Mouse (Mus musculus): Measurements from ENCODE around the gene Tmem191c. TPM values are rescaled to one million over a fixed set of nuclear protein-coding genes. Genes with fewer than 3 reads are reported as not detected.

Gene Tmem191c
- polyA plus RNA-seq, 1 experiment from 2014 or later: 112 TPM

GRCm38 (mm10) chr16:17269872-17270271 lies 6.0 kb upstream of the Tmem191c start:
- ATAC-seq (ENCODE audit: low FRiP score): no peak
- WGBS: 91% methylated on average over 5 of the region's 5 CpGs
- no peaks in the 10 kb centered on the region for H3K36me3 ChIP-seq
- H3K9me3 ChIP-seq (replicated peaks): no peaks in the 10 kb centered on the region
- no peak overlapping the region for H3K9ac ChIP-seq (replicated peaks)
- H3K4me1 ChIP-seq: no peaks in the 10 kb centered on the region
- no peak overlapping the region for H3K4me3 ChIP-seq (replicated peaks)
- H3K27me3 ChIP-seq (replicated peaks): no peaks in the 10 kb centered on the region
- no peak overlapping the region for H3K4me2 ChIP-seq
- no peak overlapping the region for H3K27ac ChIP-seq (replicated peaks)

GRCm38 (mm10) chr16:17271124-17271523 lies 4.8 kb upstream of the Tmem191c start:
- no peak overlapping the region for H3K4me2 ChIP-seq
- no peaks in the 10 kb centered on the region for H3K36me3 ChIP-seq
- no peak for ATAC-seq (ENCODE audit: low FRiP score)
- H3K4me1 ChIP-seq: no peaks in the 10 kb centered on the region
- H3K27ac ChIP-seq (replicated peaks): no peak overlapping the region
- no peaks in the 10 kb centered on the region for H3K27me3 ChIP-seq (replicated peaks)
- H3K9ac ChIP-seq (replicated peaks): no peak overlapping the region
- H3K9me3 ChIP-seq (replicated peaks): no peaks in the 10 kb centered on the region
- WGBS: 78% methylated on average over 4 of the region's 4 CpGs
- H3K4me3 ChIP-seq (replicated peaks): no peak overlapping the region

GRCm38 (mm10) chr16:17271856-17272255 lies 4.0 kb upstream of the Tmem191c start:
- peaks cover 6% of the 10 kb centered on the region for H3K4me1 ChIP-seq
- no peaks in the 10 kb centered on the region for H3K9me3 ChIP-seq (replicated peaks)
- no peak overlapping the region for H3K9ac ChIP-seq (replicated peaks)
- no peak for ATAC-seq (ENCODE audit: low FRiP score)
- no peak overlapping the region for H3K27ac ChIP-seq (replicated peaks)
- H3K27me3 ChIP-seq (replicated peaks): no peaks in the 10 kb centered on the region
- WGBS: 80% methylated on average over 6 of the region's 6 CpGs
- H3K4me3 ChIP-seq (replicated peaks): no peak overlapping the region
- no peak overlapping the region for H3K4me2 ChIP-seq
- no peaks in the 10 kb centered on the region for H3K36me3 ChIP-seq

GRCm38 (mm10) chr16:17276164-17277151 lies 581 bp downstream of the Tmem191c start:
- peak; percentile 89 for ATAC-seq (ENCODE audit: low FRiP score)
- H3K27ac ChIP-seq (replicated peaks): peak overlapping the region; percentile 92
- H3K36me3 ChIP-seq: peaks cover 28% of the 10 kb centered on the region
- peak overlapping the region; percentile 92 for H3K4me2 ChIP-seq
- peak overlapping the region; percentile 59 for H3K4me3 ChIP-seq (replicated peaks)
- H3K27me3 ChIP-seq (replicated peaks): peaks cover 25% of the 10 kb centered on the region
- peak overlapping the region; percentile 70 for H3K9ac ChIP-seq (replicated peaks)
- no peaks in the 10 kb centered on the region for H3K9me3 ChIP-seq (replicated peaks)
- peaks cover 27% of the 10 kb centered on the region for H3K4me1 ChIP-seq
- under 1% methylated on average over 58 of the region's 62 CpGs for WGBS

DNA sequence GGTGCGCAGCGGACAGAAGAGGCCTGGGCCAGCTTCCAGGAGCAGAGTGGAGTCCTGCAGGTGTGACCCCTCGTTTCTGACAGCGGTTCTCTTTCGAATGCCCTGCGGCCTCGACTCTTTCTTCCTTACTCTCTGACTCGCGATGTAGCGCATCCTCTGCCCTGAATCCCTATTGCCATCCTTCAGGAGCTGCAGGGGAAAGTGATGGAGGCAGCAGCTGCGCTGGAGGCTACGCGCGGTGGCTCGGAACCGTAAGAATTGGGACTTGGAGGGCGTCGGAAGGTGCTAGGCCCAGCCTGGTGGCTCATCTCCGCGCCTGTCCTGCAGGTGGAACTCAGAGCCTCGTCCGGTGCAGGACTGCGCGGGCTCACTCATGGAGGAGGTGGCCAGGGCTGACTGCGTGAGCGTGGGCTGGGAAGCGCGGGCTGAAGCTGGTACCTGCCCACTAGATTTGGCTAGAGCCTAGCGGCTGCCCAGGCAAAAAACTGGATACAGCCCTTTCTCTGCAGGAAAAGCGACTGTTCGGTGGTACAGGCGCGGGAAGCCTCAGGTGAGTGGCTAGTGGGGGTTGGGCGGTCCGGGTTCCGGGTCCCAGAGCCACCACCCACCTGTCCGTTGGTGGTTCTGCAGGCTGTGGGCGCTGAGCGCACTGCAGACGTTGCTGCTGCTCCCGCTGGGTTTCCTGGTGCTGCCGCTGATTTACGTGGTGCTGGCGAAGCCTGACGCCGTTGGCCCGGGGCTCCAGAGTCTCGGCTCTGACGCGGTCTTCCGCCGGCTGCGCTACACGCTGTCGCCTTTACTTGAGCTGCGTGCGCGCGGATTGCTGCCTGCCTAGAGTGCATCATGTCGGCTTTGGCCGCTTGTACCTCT lies 1.7 kb downstream of the Tmem191c start:
- peak overlapping the region; percentile 70 for H3K9ac ChIP-seq (replicated peaks)
- H3K27ac ChIP-seq (replicated peaks): peak overlapping the region; percentile 48
- H3K4me1 ChIP-seq: peaks cover 27% of the 10 kb centered on the region
- peak overlapping the region; percentile 92 for H3K4me2 ChIP-seq
- ATAC-seq (ENCODE audit: low FRiP score): peak; percentile 25
- WGBS: 4% methylated on average over 61 of the region's 61 CpGs
- peaks cover 40% of the 10 kb centered on the region for H3K36me3 ChIP-seq
- no peaks in the 10 kb centered on the region for H3K9me3 ChIP-seq (replicated peaks)
- peaks cover 25% of the 10 kb centered on the region for H3K27me3 ChIP-seq (replicated peaks)
- H3K4me3 ChIP-seq (replicated peaks): peak overlapping the region; percentile 59

DNA sequence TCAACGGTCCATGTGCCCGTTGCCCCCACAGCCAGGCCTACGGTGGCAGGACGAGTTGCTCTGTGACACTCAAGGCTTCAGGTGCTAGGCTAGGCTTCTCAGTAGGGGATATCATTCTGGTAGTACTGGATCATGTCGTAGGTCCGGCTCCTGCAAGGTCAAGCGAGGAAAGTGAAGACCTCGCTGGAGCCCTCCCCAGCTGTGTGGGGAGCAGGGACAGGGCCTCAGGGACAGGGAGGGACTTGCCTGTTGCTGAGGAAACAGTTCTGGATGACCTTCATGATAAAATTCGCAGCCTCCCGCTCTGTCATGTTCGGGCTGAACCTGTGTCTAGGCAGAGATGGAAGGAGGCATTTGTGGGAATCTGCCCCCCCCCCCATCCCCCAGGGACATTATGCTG lies 4.6 kb downstream of the Tmem191c start:
- H3K27ac ChIP-seq (replicated peaks): no peak overlapping the region
- no peak overlapping the region for H3K4me3 ChIP-seq (replicated peaks)
- no peak overlapping the region for H3K9ac ChIP-seq (replicated peaks)
- no peak overlapping the region for H3K4me2 ChIP-seq
- H3K9me3 ChIP-seq (replicated peaks): no peaks in the 10 kb centered on the region
- peaks cover 25% of the 10 kb centered on the region for H3K27me3 ChIP-seq (replicated peaks)
- no peak for ATAC-seq (ENCODE audit: low FRiP score)
- WGBS: 93% methylated on average over 11 of the region's 11 CpGs
- H3K4me1 ChIP-seq: peaks cover 27% of the 10 kb centered on the region
- peaks cover 69% of the 10 kb centered on the region for H3K36me3 ChIP-seq

DNA sequence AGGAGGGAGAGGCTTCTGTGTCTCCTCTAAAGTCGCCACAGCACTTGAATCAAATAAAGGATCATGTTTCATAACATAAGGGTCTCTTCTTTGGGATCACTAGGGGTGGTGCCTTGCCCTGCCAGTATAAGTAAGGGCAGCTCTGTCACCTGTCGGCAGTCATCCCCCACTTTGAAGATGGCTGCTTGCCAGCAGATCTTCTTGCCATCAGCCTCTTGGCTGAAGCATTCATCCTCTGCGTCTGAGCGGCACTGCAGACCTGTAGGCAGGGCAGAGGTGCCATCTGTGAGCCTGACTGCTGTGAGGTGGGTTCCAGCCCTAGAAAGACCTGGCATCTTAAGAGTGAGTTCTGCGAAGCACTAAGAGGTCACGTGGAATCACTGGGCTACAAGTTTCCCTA lies 7.3 kb downstream of the Tmem191c start:
- Histone ChIP-seq H3K4me2 (no peak overlapping the region), H3K36me3 (peaks cover 93% of the 10 kb centered on the region), H3K9ac (replicated peaks) (no peak overlapping the region), H3K27ac (replicated peaks) (no peak overlapping the region), H3K9me3 (replicated peaks) (no peaks in the 10 kb centered on the region), H3K27me3 (replicated peaks) (peaks cover 19% of the 10 kb centered on the region), H3K4me3 (replicated peaks) (no peak overlapping the region), H3K4me1 (peaks cover 8% of the 10 kb centered on the region)
- ATAC-seq (ENCODE audit: low FRiP score): no peak
- 88% methylated on average over 6 of the region's 6 CpGs for WGBS

GRCm38 (mm10) chr16:17287103-17287502 lies 11.2 kb downstream of the Tmem191c start:
- Histone ChIP-seq H3K4me1 (no peaks in the 10 kb centered on the region), H3K9me3 (replicated peaks) (no peaks in the 10 kb centered on the region), H3K4me2 (no peak overlapping the region), H3K27ac (replicated peaks) (no peak overlapping the region), H3K36me3 (peaks cover 86% of the 10 kb centered on the region), H3K4me3 (replicated peaks) (no peak overlapping the region), H3K27me3 (replicated peaks) (no peaks in the 10 kb centered on the region), H3K9ac (replicated peaks) (no peak overlapping the region)
- WGBS: 99% methylated on average over 2 of the region's 2 CpGs
- no peak for ATAC-seq (ENCODE audit: low FRiP score)

- Histone ChIP-seq H3K9me3 (replicated peaks) (no peaks in the 10 kb centered on the region), H3K36me3 (peaks cover 77% of the 10 kb centered on the region), H3K27me3 (replicated peaks) (no peaks in the 10 kb centered on the region), H3K4me2 (no peak overlapping the region), H3K9ac (replicated peaks) (no peak overlapping the region), H3K27ac (replicated peaks) (no peak overlapping the region), H3K4me1 (no peaks in the 10 kb centered on the region), H3K4me3 (replicated peaks) (no peak overlapping the region)
- ATAC-seq (ENCODE audit: low FRiP score): no peak
- WGBS: 92% methylated on average over 2 of the region's 2 CpGs
These were observed 15.1 kb downstream of the Tmem191c start for GRCm38 (mm10) chr16:17291016-17291415.

DNA sequence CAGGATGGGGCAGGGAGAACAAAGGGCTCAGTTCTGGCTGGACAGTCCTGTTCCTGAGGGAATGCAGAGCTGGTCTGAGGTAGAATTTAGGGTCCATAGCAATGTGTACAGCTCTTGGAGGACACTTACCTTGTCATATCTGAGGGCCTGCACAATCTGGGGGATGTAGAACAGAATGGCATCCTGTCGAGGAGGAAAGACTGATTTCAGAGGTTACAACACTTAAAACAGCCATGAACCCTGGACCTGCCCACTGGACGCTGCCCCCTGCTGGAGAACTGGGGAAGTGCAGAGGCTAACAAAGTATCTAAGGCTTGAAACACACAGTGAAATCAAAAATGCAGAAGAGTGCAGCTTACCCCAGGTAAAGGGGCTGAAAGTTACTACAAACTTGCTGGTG lies 16.9 kb downstream of the Tmem191c start:
- H3K27me3 ChIP-seq (replicated peaks): no peaks in the 10 kb centered on the region
- no peak for ATAC-seq (ENCODE audit: low FRiP score)
- no peak overlapping the region for H3K4me2 ChIP-seq
- H3K4me1 ChIP-seq: no peaks in the 10 kb centered on the region
- no peak overlapping the region for H3K9ac ChIP-seq (replicated peaks)
- 5% methylated on average over 2 of the region's 2 CpGs for WGBS
- no peak overlapping the region for H3K4me3 ChIP-seq (replicated peaks)
- H3K27ac ChIP-seq (replicated peaks): no peak overlapping the region
- peaks cover 78% of the 10 kb centered on the region for H3K36me3 ChIP-seq
- no peaks in the 10 kb centered on the region for H3K9me3 ChIP-seq (replicated peaks)

DNA sequence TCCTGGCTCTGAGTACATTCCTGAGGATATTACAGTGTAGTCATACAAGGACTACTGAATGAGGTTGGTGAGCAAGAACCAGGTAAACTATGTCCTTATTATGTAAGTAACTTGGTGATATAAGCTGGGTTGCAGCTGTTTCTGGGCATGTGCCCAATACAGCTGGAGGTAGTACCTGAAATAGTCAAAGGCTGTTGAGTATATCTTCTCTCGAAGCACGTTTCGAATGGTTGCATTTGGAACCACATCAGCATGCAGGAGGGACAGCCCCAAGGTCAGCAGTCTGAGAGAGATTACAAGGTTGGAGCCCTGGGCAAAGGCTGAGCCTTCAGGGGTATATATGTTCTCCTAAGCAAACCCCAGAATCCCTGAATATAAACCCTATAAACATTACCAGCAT lies 24.9 kb downstream of the Tmem191c start:
- H3K27ac ChIP-seq (replicated peaks): no peak overlapping the region
- no peak overlapping the region for H3K9ac ChIP-seq (replicated peaks)
- no peaks in the 10 kb centered on the region for H3K9me3 ChIP-seq (replicated peaks)
- H3K4me3 ChIP-seq (replicated peaks): no peak overlapping the region
- no peak overlapping the region for H3K4me2 ChIP-seq
- H3K27me3 ChIP-seq (replicated peaks): no peaks in the 10 kb centered on the region
- peaks cover 92% of the 10 kb centered on the region for H3K36me3 ChIP-seq
- H3K4me1 ChIP-seq: no peaks in the 10 kb centered on the region
- no peak for ATAC-seq (ENCODE audit: low FRiP score)
- 93% methylated on average over 3 of the region's 3 CpGs for WGBS

Measured in neural tube, embryonic 15.5 days (tissue).